Mouse (Mus musculus) liver, embryonic 14.5 days (tissue): ENCODE data around the gene Grin2b. TPM values are rescaled to one million over a fixed set of nuclear protein-coding genes. Genes with fewer than 3 reads are reported as not detected.

Source experiments
- ATAC-seq: fragments of 200-750 bp; cut with Nextera tagmentation; 2 replicates; pipeline ENCODE4 v1.8.0; 2017; ENCODE audit warnings: moderate number of reproducible peaks, mild to moderate bottlenecking, moderate library complexity; ENCODE audit not compliant: insufficient read depth
- DNase-seq, 3 experiments: peaks; one replicate each; pipeline ENCODE4 v3.0.0-alpha.2; 2012 to 2013; ENCODE audit warnings: low read depth in 3 of 3, low spot score in 3 of 3
- H3K27ac ChIP-seq: fragments of 300-500 bp; sonication (generic); 2 replicates; pipeline ENCODE4 v1.5.1; 2014; ENCODE audit warnings: moderate library complexity, mild to moderate bottlenecking, control low read depth, inconsistent platforms
- H3K27me3 ChIP-seq: fragments of 300-500 bp; sonication (generic); 2 replicates; pipeline ENCODE4 v1.6.1; 2014; ENCODE audit warnings: mild to moderate bottlenecking, low read length, moderate library complexity; ENCODE audit not compliant: control insufficient read depth, insufficient read depth
- H3K36me3 ChIP-seq: fragments of 300-500 bp; sonication (generic); replicated peaks from 2 replicates; pipeline ENCODE4 v1.6.1; 2014; ENCODE audit warnings: low read depth; ENCODE audit not compliant: control insufficient read depth, insufficient read depth
- H3K4me1 ChIP-seq, 2 experiments: fragments of 200-500 bp in 1 of 2; fragments of 300-500 bp in 1 of 2; sonication (generic) in 1 of 2; replicated peaks; 2 replicates each; pipeline ENCODE4 v1.6.1; 2012 to 2014; ENCODE audit warnings: antibody characterized with exemption in 1 of 2, inconsistent platforms in 1 of 2, low read length in 1 of 2; ENCODE audit not compliant: control insufficient read depth in 2 of 2, insufficient read depth in 2 of 2
- H3K4me2 ChIP-seq: fragments of 300-500 bp; sonication (generic); 2 replicates; pipeline ENCODE4 v1.6.1; 2014; ENCODE audit warnings: low read depth, mild to moderate bottlenecking, control low read depth, moderate library complexity
- H3K4me3 ChIP-seq, 2 experiments: fragments of 200-500 bp in 1 of 2; fragments of 300-500 bp in 1 of 2; sonication (generic) in 1 of 2; 2 replicates each; pipeline ENCODE4 v1.5.1; 2012 to 2014; ENCODE audit warnings: low read depth in 2 of 2, low read length in 2 of 2, mild to moderate bottlenecking in 2 of 2, control low read depth in 1 of 2, inconsistent platforms in 1 of 2, moderate library complexity in 1 of 2; ENCODE audit not compliant: insufficient read depth in 1 of 2
- H3K9ac ChIP-seq: fragments of 300-500 bp; sonication (generic); replicated peaks from 2 replicates; pipeline ENCODE4 v1.6.1; 2014; ENCODE audit warnings: mild to moderate bottlenecking, control low read depth, moderate library complexity
- H3K9me3 ChIP-seq: fragments of 300-500 bp; sonication (generic); 2 replicates; pipeline ENCODE4 v1.6.1; 2016; ENCODE audit warnings: low read length, mixed read lengths; ENCODE audit not compliant: control insufficient read depth
- CTCF ChIP-seq: IDR thresholded peaks from 2 replicates; pipeline ENCODE4 v1.5.1; 2016; ENCODE audit warnings: antibody characterized with exemption, low read depth, control low read depth
- EP300 ChIP-seq: IDR thresholded peaks from 2 replicates; pipeline ENCODE4 v1.6.1; 2016; ENCODE audit warnings: antibody characterized with exemption, low read depth
- WGBS: fragments of 180-500 bp; shearing (Covaris S2); extraction: QIAGEN DNeasy Blood & Tissue Kit; methylation state at CpG from one replicate; pipeline ENCODE4 v1.1.7; 2014; ENCODE audit not compliant: insufficient replicate concordance; 5-methylcytosine and 5-hydroxymethylcytosine counted together
- polyA plus RNA-seq, 2 experiments: library from polyadenylated mRNA; depleted of rRNA in 1 of 2; stranded (reverse) in 1 of 2; unstranded in 1 of 2; fragments of >200 nt; fragmentation: Nextera tagmentation in 1 of 2; extraction: Ambion mirVana in 1 of 2; gene quantifications; 2 replicates each; pipeline versions ENCODE4 v1.2.1 to v1.2.3; 2012 to 2014

Grin2b gene
- polyA plus RNA-seq, 2 experiments = under 0.01 TPM; not detected in 1

- Histone ChIP-seq H3K27me3 (no peaks in the 10 kb centered on the region; the same call in 1 of the 2 replicates), H3K27ac (no peak overlapping the region), H3K4me1 (no peaks in the 10 kb centered on the region), H3K4me2 (no peak overlapping the region), H3K4me3 (no peak overlapping the region), H3K9me3 (no peaks in the 10 kb centered on the region), H3K36me3 (no peaks in the 10 kb centered on the region), H3K9ac (no peak overlapping the region)
- TF ChIP-seq EP300 (no peak), CTCF (no peak)
- 73% methylated on average over 9 of the region's 9 CpGs for WGBS
- ATAC-seq = no peak
- DNase-seq = no peak
Measured at GRCm38 (mm10) chr6:136178066-136178465, 4.8 kb upstream of the Grin2b start.

- no peak for ATAC-seq
- H3K27ac ChIP-seq = no peak overlapping the region
- H3K4me3 ChIP-seq = no peak overlapping the region
- no peak overlapping the region for H3K9ac ChIP-seq
- TF ChIP-seq CTCF (no peak), EP300 (no peak)
- H3K36me3 ChIP-seq = no peaks in the 10 kb centered on the region
- no peaks in the 10 kb centered on the region for H3K4me1 ChIP-seq
- no peaks in the 10 kb centered on the region for H3K9me3 ChIP-seq
- H3K4me2 ChIP-seq = no peak overlapping the region
- 2% methylated on average over 15 of the region's 15 CpGs for WGBS
- no peak for DNase-seq
- peaks cover 10% of the 10 kb centered on the region for H3K27me3 ChIP-seq
Measured at GRCm38 (mm10) chr6:136172801-136173190, 515 bp downstream of the Grin2b start.

GRCm38 (mm10) chr6:136172172-136172651 lies 1.1 kb downstream of the Grin2b start:
- H3K9ac ChIP-seq = no peak overlapping the region

GRCm38 (mm10) chr6:136171343-136171742 lies 2.0 kb downstream of the Grin2b start:
- no peaks in the 10 kb centered on the region for H3K9me3 ChIP-seq
- H3K9ac ChIP-seq = no peak overlapping the region
- H3K27ac ChIP-seq = no peak overlapping the region
- no peak for TF ChIP-seq CTCF
- TF ChIP-seq EP300 = no peak
- DNase-seq (no peak), ATAC-seq (no peak)
- no peaks in the 10 kb centered on the region for H3K4me1 ChIP-seq
- 23% methylated on average over 7 of the region's 7 CpGs for WGBS
- no peak overlapping the region for H3K4me2 ChIP-seq
- H3K36me3 ChIP-seq = no peaks in the 10 kb centered on the region
- H3K4me3 ChIP-seq = no peak overlapping the region
- H3K27me3 ChIP-seq = peaks cover 10% of the 10 kb centered on the region

More at GRCm38 (mm10) chr6:136172172-136172651, 1.1 kb downstream of the Grin2b start:
- H3K4me3 ChIP-seq = no peak overlapping the region
- ATAC-seq = no peak
- H3K27ac ChIP-seq = no peak overlapping the region
- H3K36me3 ChIP-seq = no peaks in the 10 kb centered on the region
- 2% methylated on average over 43 of the region's 43 CpGs for WGBS
- no peak overlapping the region for H3K4me2 ChIP-seq
- no peaks in the 10 kb centered on the region for H3K9me3 ChIP-seq
- no peak for DNase-seq
- H3K27me3 ChIP-seq = peaks cover 10% of the 10 kb centered on the region
- TF ChIP-seq CTCF = no peak
- no peak for TF ChIP-seq EP300
- H3K4me1 ChIP-seq = no peaks in the 10 kb centered on the region

GRCm38 (mm10) chr6:136170381-136170780 lies 2.9 kb downstream of the Grin2b start:
- no peak for TF ChIP-seq CTCF
- DNase-seq = no peak
- H3K4me2 ChIP-seq = no peak overlapping the region
- H3K36me3 ChIP-seq = no peaks in the 10 kb centered on the region
- no peak overlapping the region for H3K9ac ChIP-seq
- no peak for ATAC-seq
- H3K27ac ChIP-seq = no peak overlapping the region
- H3K4me1 ChIP-seq = no peaks in the 10 kb centered on the region
- H3K4me3 ChIP-seq = no peak overlapping the region
- peaks cover 10% of the 10 kb centered on the region for H3K27me3 ChIP-seq
- WGBS = 59% methylated on average over 5 of the region's 5 CpGs
- no peaks in the 10 kb centered on the region for H3K9me3 ChIP-seq
